Mouse (Mus musculus): ENCODE results near the gene Mylk3. TPM values are rescaled to one million over a fixed set of nuclear protein-coding genes. Genes with fewer than 3 reads are reported as not detected.

Gene Mylk3
- polyA plus RNA-seq, 1 experiment from 2014 or later, result 7.4 TPM

DNA sequence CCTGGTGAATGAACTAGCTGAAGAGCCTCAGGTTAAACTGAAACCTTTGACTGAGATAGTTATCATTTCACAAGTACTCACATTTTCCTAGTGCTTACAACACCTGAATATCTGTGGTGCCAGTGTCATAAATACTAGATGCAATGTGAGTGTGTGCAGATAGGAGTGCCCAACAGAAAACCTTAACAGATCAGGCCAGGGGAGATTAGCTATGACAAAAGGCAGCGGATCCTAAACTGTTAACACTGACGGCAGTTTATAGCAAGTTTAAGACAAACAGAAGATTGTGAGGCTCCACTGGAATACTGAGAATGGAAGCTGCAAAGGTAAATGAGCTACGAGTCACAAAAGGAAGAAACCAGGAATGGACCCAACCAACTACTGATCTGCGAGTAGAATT, 40.9 kb upstream of the Mylk3 start:
- no peaks in the 10 kb centered on the region for H3K36me3 ChIP-seq (ENCODE audit: control insufficient read depth, insufficient read depth, low read length)
- no peak for ATAC-seq (ENCODE audit: insufficient read depth, low FRiP score)
- H3K4me1 ChIP-seq (ENCODE audit: control insufficient read depth, insufficient read depth, low read length), result peaks cover 20% of the 10 kb centered on the region
- no peaks in the 10 kb centered on the region for H3K27me3 ChIP-seq (ENCODE audit: control insufficient read depth, insufficient read depth, low read length)
- no peak overlapping the region for H3K4me2 ChIP-seq (ENCODE audit: low read depth, low read length)
- WGBS, result 42% methylated on average over 4 of the region's 4 CpGs
- no peaks in the 10 kb centered on the region for H3K9me3 ChIP-seq (replicated peaks; ENCODE audit: control insufficient read depth, low read length)
- no peak overlapping the region for H3K4me3 ChIP-seq (replicated peaks; ENCODE audit: low read length)
- no peak overlapping the region for H3K9ac ChIP-seq (ENCODE audit: low read length)
- no peak overlapping the region for H3K27ac ChIP-seq (ENCODE audit: low read length)

DNA sequence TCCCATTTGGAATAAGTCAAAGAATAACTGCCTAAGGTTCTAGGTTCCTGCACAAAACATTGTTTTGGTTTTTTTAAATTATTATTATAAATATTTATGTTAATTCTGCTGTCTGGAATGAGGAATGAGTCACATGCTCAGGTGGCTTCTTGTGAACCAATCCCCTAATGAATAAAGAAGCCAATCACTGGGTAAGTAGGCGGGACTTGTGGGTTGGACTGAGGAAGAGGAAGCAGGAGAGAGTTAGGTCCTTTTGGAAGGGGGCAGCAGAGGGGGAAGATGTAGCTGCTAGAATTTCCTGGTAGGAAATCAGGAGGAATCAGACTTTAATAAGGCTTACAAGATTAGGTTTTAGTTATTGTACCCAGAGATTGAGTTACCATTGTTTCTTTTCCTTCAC, 35.2 kb upstream of the Mylk3 start:
- 0 out of 2 replicates have a peak, but pooled peaks cover 3% of the 10 kb centered on the region for H3K36me3 ChIP-seq (ENCODE audit: control insufficient read depth, insufficient read depth, low read length)
- no peak overlapping the region for H3K9ac ChIP-seq (ENCODE audit: low read length)
- H3K4me2 ChIP-seq (ENCODE audit: low read depth, low read length), result no peak overlapping the region
- H3K9me3 ChIP-seq (replicated peaks; ENCODE audit: control insufficient read depth, low read length), result no peaks in the 10 kb centered on the region
- WGBS, result 91% methylated on average over 1 of the region's 1 CpGs
- H3K4me1 ChIP-seq (ENCODE audit: control insufficient read depth, insufficient read depth, low read length), result no peaks in the 10 kb centered on the region; the same call in 1 of the 2 replicates
- no peak for ATAC-seq (ENCODE audit: insufficient read depth, low FRiP score)
- H3K4me3 ChIP-seq (replicated peaks; ENCODE audit: low read length), result no peak overlapping the region
- H3K27ac ChIP-seq (ENCODE audit: low read length), result no peak overlapping the region
- no peaks in the 10 kb centered on the region for H3K27me3 ChIP-seq (ENCODE audit: control insufficient read depth, insufficient read depth, low read length)

DNA sequence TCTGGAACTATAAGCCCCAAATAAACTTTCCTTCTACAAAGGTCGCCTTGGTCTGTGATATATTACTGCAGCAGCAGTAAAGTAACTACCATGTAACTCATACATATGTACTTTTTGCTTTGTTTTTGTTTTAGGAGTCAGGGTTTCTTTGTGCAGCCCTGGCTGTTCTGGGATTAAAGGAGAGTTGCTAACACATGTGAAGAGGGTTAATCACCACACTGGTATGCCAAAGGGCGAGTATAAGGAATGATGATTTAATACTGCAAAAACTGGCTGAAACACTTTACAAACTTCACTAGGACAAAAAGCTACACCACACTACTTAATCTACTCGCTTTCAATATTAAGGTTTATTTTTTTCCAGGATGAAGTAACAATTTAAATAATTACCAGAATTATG, 22.4 kb upstream of the Mylk3 start:
- H3K27me3 ChIP-seq (ENCODE audit: control insufficient read depth, insufficient read depth, low read length), result no peaks in the 10 kb centered on the region
- ATAC-seq (ENCODE audit: insufficient read depth, low FRiP score), result no peak
- H3K4me3 ChIP-seq (replicated peaks; ENCODE audit: low read length), result no peak overlapping the region
- H3K4me1 ChIP-seq (ENCODE audit: control insufficient read depth, insufficient read depth, low read length), result no peaks in the 10 kb centered on the region
- 73% methylated on average over 3 of the region's 3 CpGs for WGBS
- H3K4me2 ChIP-seq (ENCODE audit: low read depth, low read length), result no peak overlapping the region
- no peak overlapping the region for H3K9ac ChIP-seq (ENCODE audit: low read length)
- H3K36me3 ChIP-seq (ENCODE audit: control insufficient read depth, insufficient read depth, low read length), result no peaks in the 10 kb centered on the region
- no peaks in the 10 kb centered on the region for H3K9me3 ChIP-seq (replicated peaks; ENCODE audit: control insufficient read depth, low read length)
- no peak overlapping the region for H3K27ac ChIP-seq (ENCODE audit: low read length)

DNA sequence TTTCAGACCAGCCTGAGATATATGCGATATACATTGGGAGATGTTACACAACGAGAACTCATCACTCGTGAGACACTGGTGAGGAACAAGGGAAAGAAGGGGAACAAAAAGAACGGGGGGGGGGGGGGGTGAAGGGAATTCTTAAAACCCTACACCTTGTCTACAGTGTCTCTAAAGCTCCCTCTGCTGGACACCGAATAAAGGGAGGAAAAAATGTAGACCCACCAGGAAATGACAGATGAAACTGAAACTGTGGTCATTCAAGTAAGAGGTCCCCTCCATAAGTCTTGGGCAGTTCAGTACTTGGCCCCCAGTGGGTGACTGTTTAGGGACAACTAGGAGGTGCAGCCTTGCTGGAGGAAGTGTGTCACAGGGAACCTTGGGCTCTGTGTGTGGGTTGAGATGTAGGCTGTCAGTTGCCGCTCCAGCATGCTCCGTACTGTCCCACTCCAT, 21.9 kb upstream of the Mylk3 start:
- Histone ChIP-seq H3K27ac (ENCODE audit: low read length) (no peak overlapping the region), H3K4me2 (ENCODE audit: low read depth, low read length) (no peak overlapping the region), H3K9me3 (replicated peaks; ENCODE audit: control insufficient read depth, low read length) (no peaks in the 10 kb centered on the region), H3K27me3 (ENCODE audit: control insufficient read depth, insufficient read depth, low read length) (no peaks in the 10 kb centered on the region), H3K9ac (ENCODE audit: low read length) (no peak overlapping the region; the same call in 1 of the 2 replicates), H3K36me3 (ENCODE audit: control insufficient read depth, insufficient read depth, low read length) (no peaks in the 10 kb centered on the region), H3K4me3 (replicated peaks; ENCODE audit: low read length) (no peak overlapping the region), H3K4me1 (ENCODE audit: control insufficient read depth, insufficient read depth, low read length) (no peaks in the 10 kb centered on the region)
- 59% methylated on average over 7 of the region's 7 CpGs for WGBS
- no peak for ATAC-seq (ENCODE audit: insufficient read depth, low FRiP score)

DNA sequence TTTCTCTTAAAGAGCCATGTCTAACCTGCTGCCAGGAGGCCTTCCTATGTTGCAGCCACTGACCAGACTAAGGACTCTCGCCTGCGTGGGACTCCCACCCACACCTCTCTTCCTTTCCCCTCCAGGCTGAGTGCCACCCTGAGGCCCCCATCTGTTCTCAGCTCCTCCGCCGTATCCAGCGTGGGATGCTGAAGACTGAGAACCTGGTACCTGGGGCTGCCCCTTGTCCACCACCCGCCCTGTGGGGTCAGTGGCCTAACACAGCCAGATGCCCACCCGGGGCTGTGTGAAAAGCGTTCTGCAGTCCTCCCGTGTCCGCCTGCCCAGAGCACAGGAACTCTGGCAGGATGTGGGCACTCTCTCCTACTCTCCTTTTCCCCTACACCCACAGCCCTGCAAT, 19.8 kb upstream of the Mylk3 start:
- WGBS, result 76% methylated on average over 10 of the region's 10 CpGs
- H3K4me3 ChIP-seq (replicated peaks; ENCODE audit: low read length), result no peak overlapping the region
- H3K27ac ChIP-seq (ENCODE audit: low read length), result no peak overlapping the region
- H3K36me3 ChIP-seq (ENCODE audit: control insufficient read depth, insufficient read depth, low read length), result no peaks in the 10 kb centered on the region
- no peaks in the 10 kb centered on the region for H3K27me3 ChIP-seq (ENCODE audit: control insufficient read depth, insufficient read depth, low read length)
- H3K9me3 ChIP-seq (replicated peaks; ENCODE audit: control insufficient read depth, low read length), result no peaks in the 10 kb centered on the region
- H3K4me2 ChIP-seq (ENCODE audit: low read depth, low read length), result no peak overlapping the region
- H3K4me1 ChIP-seq (ENCODE audit: control insufficient read depth, insufficient read depth, low read length), result no peaks in the 10 kb centered on the region
- no peak for ATAC-seq (ENCODE audit: insufficient read depth, low FRiP score)
- no peak overlapping the region for H3K9ac ChIP-seq (ENCODE audit: low read length)

DNA sequence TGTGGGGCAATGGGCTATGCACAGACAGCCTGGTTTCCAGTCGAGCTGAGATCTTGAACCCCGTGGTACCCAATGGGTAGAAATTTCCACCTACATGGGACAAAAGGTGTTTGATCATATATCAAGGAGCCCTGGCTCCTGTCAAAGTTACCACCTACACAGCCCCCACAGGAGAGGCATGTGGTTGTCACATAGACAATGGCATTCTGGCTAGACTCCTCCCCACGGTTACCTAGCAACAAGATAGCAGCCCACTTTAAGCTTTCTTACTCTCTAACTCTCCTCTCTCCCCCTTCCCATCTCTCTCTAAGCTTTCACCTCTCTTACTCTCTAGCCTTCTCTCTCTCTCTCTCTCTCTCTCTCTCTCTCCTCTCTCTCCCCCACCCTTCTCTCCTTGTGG, 19.3 kb upstream of the Mylk3 start:
- no peak overlapping the region for H3K4me3 ChIP-seq (replicated peaks; ENCODE audit: low read length)
- no peaks in the 10 kb centered on the region for H3K4me1 ChIP-seq (ENCODE audit: control insufficient read depth, insufficient read depth, low read length)
- WGBS, result 33% methylated on average over 3 of the region's 3 CpGs
- H3K4me2 ChIP-seq (ENCODE audit: low read depth, low read length), result no peak overlapping the region
- H3K9me3 ChIP-seq (replicated peaks; ENCODE audit: control insufficient read depth, low read length), result no peaks in the 10 kb centered on the region
- H3K9ac ChIP-seq (ENCODE audit: low read length), result no peak overlapping the region
- no peak for ATAC-seq (ENCODE audit: insufficient read depth, low FRiP score)
- H3K36me3 ChIP-seq (ENCODE audit: control insufficient read depth, insufficient read depth, low read length), result no peaks in the 10 kb centered on the region
- H3K27me3 ChIP-seq (ENCODE audit: control insufficient read depth, insufficient read depth, low read length), result no peaks in the 10 kb centered on the region
- no peak overlapping the region for H3K27ac ChIP-seq (ENCODE audit: low read length)

DNA sequence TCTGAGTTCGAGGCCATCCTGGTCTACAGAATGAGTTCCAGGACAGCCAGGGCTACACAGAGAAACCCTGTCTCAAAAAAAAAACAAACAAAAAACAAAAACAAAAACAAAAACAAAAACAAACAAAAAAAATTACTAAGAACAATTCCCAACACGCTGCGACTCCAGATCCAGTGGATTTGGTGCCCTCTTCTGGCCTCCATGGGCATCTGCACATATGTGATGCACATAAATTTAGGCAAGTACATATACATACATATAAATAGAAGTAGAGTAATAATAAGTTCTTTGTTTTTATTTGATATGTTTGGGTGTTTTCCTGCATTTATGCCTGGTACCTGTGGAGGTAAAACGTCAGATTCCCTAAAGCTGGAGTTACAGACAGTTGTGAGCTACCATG, 12.4 kb upstream of the Mylk3 start:
- Histone ChIP-seq H3K9ac (ENCODE audit: low read length) (no peak overlapping the region), H3K4me3 (replicated peaks; ENCODE audit: low read length) (no peak overlapping the region), H3K4me1 (ENCODE audit: control insufficient read depth, insufficient read depth, low read length) (no peaks in the 10 kb centered on the region), H3K27ac (ENCODE audit: low read length) (no peak overlapping the region), H3K4me2 (ENCODE audit: low read depth, low read length) (no peak overlapping the region), H3K27me3 (ENCODE audit: control insufficient read depth, insufficient read depth, low read length) (no peaks in the 10 kb centered on the region), H3K9me3 (replicated peaks; ENCODE audit: control insufficient read depth, low read length) (no peaks in the 10 kb centered on the region), H3K36me3 (ENCODE audit: control insufficient read depth, insufficient read depth, low read length) (no peaks in the 10 kb centered on the region)
- WGBS, result 82% methylated on average over 4 of the region's 4 CpGs
- no peak for ATAC-seq (ENCODE audit: insufficient read depth, low FRiP score)

DNA sequence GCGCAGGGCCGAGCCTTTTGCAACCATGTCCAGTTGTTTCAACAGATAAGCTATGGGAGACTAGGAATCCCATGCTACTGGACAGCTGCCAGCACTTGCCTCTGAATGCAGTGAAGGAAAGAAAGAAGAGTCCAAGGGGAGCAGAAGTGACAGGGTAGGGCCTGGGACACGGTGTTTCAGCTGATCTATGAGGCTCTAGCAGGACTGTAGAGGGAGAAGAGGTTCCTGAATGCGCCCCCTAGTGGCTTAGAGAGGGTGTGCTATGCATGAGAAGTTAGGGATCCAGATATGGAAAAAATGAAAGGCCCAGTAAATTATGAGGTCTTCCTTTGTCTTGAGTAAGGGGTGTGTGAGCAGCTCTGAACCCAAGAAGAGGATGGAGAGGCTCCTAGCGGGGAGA, 11.4 kb upstream of the Mylk3 start:
- ATAC-seq (ENCODE audit: insufficient read depth, low FRiP score), result 0 out of 2 replicates have a peak, but pooled peaks have one; percentile 60
- 46% methylated on average over 5 of the region's 5 CpGs for WGBS
- H3K4me3 ChIP-seq (replicated peaks; ENCODE audit: low read length), result no peak overlapping the region
- no peak overlapping the region for H3K27ac ChIP-seq (ENCODE audit: low read length)
- H3K4me1 ChIP-seq (ENCODE audit: control insufficient read depth, insufficient read depth, low read length), result no peaks in the 10 kb centered on the region
- H3K9ac ChIP-seq (ENCODE audit: low read length), result no peak overlapping the region
- H3K36me3 ChIP-seq (ENCODE audit: control insufficient read depth, insufficient read depth, low read length), result no peaks in the 10 kb centered on the region
- H3K27me3 ChIP-seq (ENCODE audit: control insufficient read depth, insufficient read depth, low read length), result no peaks in the 10 kb centered on the region
- no peaks in the 10 kb centered on the region for H3K9me3 ChIP-seq (replicated peaks; ENCODE audit: control insufficient read depth, low read length)
- H3K4me2 ChIP-seq (ENCODE audit: low read depth, low read length), result no peak overlapping the region

DNA sequence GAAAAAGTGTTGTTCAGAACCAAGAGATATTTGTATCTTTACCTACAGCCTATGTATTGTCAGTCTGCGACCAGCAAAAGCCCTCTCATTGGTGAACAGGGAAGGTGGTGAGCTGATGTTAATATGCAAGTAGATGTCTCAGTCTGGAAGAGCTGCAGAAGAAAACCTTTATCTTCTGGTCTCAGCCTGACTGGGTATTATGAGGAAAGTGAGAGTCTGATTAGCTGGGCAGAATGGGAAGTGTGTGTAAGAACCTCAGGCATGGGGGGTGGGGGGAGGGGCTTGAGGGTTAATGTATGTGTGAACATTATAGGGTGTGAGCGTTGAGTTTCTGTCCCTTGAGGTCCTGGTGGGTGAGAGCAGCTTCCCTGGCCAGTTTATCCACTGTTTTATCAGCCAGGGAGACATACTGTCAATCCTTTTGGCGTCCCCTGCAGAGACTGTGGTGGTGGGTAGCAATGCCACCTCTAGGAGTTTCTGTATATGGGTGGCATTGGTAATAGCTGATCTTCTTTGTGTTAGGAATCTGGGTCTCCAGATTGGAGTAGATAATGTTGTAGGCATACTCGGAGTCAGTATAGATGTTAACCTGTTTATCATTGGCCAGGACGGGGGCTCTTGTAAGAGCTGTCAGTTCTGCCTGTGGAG, 10.4 kb upstream of the Mylk3 start:
- no peak for ATAC-seq (ENCODE audit: insufficient read depth, low FRiP score)
- H3K27me3 ChIP-seq (ENCODE audit: control insufficient read depth, insufficient read depth, low read length), result no peaks in the 10 kb centered on the region

More for the DNA sequence above, 10.4 kb upstream of the Mylk3 start:
- Histone ChIP-seq H3K4me2 (ENCODE audit: low read depth, low read length) (no peak overlapping the region), H3K36me3 (ENCODE audit: control insufficient read depth, insufficient read depth, low read length) (no peaks in the 10 kb centered on the region), H3K27ac (ENCODE audit: low read length) (no peak overlapping the region), H3K4me1 (ENCODE audit: control insufficient read depth, insufficient read depth, low read length) (no peaks in the 10 kb centered on the region), H3K9me3 (replicated peaks; ENCODE audit: control insufficient read depth, low read length) (no peaks in the 10 kb centered on the region), H3K9ac (ENCODE audit: low read length) (no peak overlapping the region), H3K4me3 (replicated peaks; ENCODE audit: low read length) (no peak overlapping the region)
- WGBS, result 80% methylated on average over 5 of the region's 5 CpGs

Data from stomach, embryonic 16.5 days (tissue).